Mouse (Mus musculus) urinary bladder, adult 2 months (tissue): ENCODE data around the gene Mgam. TPM values are rescaled to one million over a fixed set of nuclear protein-coding genes. Genes with fewer than 3 reads are reported as not detected.
"Not testable (repeated sequence)": the region's sequence is repeated elsewhere in the genome, so short reads cannot be mapped to it uniquely, and the experiment has no call there.

Experiments
- DNase-seq: peaks from one replicate; pipeline ENCODE4 v3.0.0; 2022; ENCODE audit warnings: low spot score
- polyA plus RNA-seq: library from polyadenylated mRNA; depleted of rRNA; stranded (reverse); fragments of >200 nt; gene quantifications from 2 replicates; pipeline ENCODE4 v1.2.3, GENCODE M21; 2012; rRNA removed

Gene Mgam
- polyA plus RNA-seq, 1 experiment: 0.04 TPM

GRCm38 (mm10) chr6:40728506-40728905, 99.9 kb downstream of the Mgam start:
- DNase-seq: not testable (repeated sequence)

GRCm38 (mm10) chr6:40739545-40739944, 110.9 kb downstream of the Mgam start:
- DNase-seq: no peak

GRCm38 (mm10) chr6:40749030-40749429, 120.4 kb downstream of the Mgam start:
- DNase-seq: not testable (repeated sequence)

- DNase-seq: no peak
Measured at GRCm38 (mm10) chr6:40755948-40756347, 127.3 kb downstream of the Mgam start.

- not testable (repeated sequence) for DNase-seq
Measured at GRCm38 (mm10) chr6:40757346-40757745, 128.7 kb downstream of the Mgam start.

- DNase-seq: no peak
Measured at GRCm38 (mm10) chr6:40774656-40775055, 146.0 kb downstream of the Mgam start.

- no peak for DNase-seq
Measured at GRCm38 (mm10) chr6:40778458-40778857, 149.8 kb downstream of the Mgam start.

GRCm38 (mm10) chr6:40783637-40784036, 155.0 kb downstream of the Mgam start:
- DNase-seq: no peak

- DNase-seq: no peak
Measured at GRCm38 (mm10) chr6:40784378-40784777, 155.7 kb downstream of the Mgam start.

GRCm38 (mm10) chr6:40795077-40795812, 166.6 kb downstream of the Mgam start:
- no peak for DNase-seq

- no peak for DNase-seq
Measured at GRCm38 (mm10) chr6:40818237-40818902, 189.7 kb downstream of the Mgam start.

Other genes with a start within 250 kb of the Mgam start
- 6.3 and 6.4 TPM in 2 replicates for gene E330009J07Rik, start 192.7 kb upstream of the Mgam start, polyA plus RNA-seq
- not detected in 2 replicates for gene Wee2, start 189.7 kb upstream of the Mgam start, polyA plus RNA-seq
- gene Ssbp1, start 157.5 kb upstream of the Mgam start, polyA plus RNA-seq: 59.9 and 69.5 TPM in 2 replicates
- gene Tas2r137, start 137.6 kb upstream of the Mgam start, polyA plus RNA-seq: not detected in 2 replicates
- 0.07 TPM in 1 of 2 replicates, not detected in the other for gene Tas2r108, start 135.3 kb upstream of the Mgam start, polyA plus RNA-seq
- not detected in 2 replicates for gene Prss37, start 109.3 kb upstream of the Mgam start, polyA plus RNA-seq
- not detected in 2 replicates for gene Olfr461, start 73.8 kb upstream of the Mgam start, polyA plus RNA-seq
- 0.01 TPM in 1 of 2 replicates, not detected in the other for gene Olfr460, start 59.3 kb upstream of the Mgam start, polyA plus RNA-seq
- gene Clec5a, start 43.0 kb upstream of the Mgam start, polyA plus RNA-seq: 2.0 and 2.2 TPM in 2 replicates
- gene Tas2r138, start 15.5 kb upstream of the Mgam start, polyA plus RNA-seq: not detected in 2 replicates